Mouse (Mus musculus) ES-Bruce4 (cell line): ENCODE measurements around the gene Mrpl40.

Source experiments
- CTCF ChIP-seq: IDR thresholded peaks from one replicate; pipeline ENCODE4 v1.8.1; 2011; ENCODE audit warnings: low read depth, low read length
- EP300 ChIP-seq: IDR thresholded peaks from 2 replicates; pipeline ENCODE4 v1.6.1; 2011; ENCODE audit warnings: low read depth, low read length; ENCODE audit not compliant: insufficient read depth
- POLR2A ChIP-seq: IDR thresholded peaks from one replicate; pipeline ENCODE4 v1.8.1; 2011; ENCODE audit warnings: low read length; ENCODE audit not compliant: insufficient read depth

- no peak for TF ChIP-seq POLR2A
- no peak for TF ChIP-seq CTCF
- no peak for TF ChIP-seq EP300
These were observed 39.4 kb upstream of the Mrpl40 start for GRCm38 (mm10) chr16:18916064-18916463.
